Mouse (Mus musculus): ENCODE results near the gene Slc9a3r2.

- peak; percentile 15 for TF ChIP-seq CTCF (IDR thresholded peaks at IDR 0.05)
- TF ChIP-seq EP300 (IDR thresholded peaks at IDR 0.05) = no peak
These were observed 502 bp downstream of the Slc9a3r2 start for GRCm38 (mm10) chr17:24649581-24650069.
